Comparison of ENCODE assay signal across 19 mouse cellular contexts in genomic region chr10:41241080-41241479, GRCm38 (mm10).
DNase-seq lines count a peak whose midpoint lies in the region; ATAC-seq lines count a peak whose summit lies in the region.
"Had no signal": no experiment of that assay in that cellular context is flagged by ENCODE, and none has a peak within 500 bp of the region (broad histone marks: within the 10 kb centered on the region; RNA-seq: fewer than 3 reads in every experiment).

No protein-coding gene starts in this region.

- H3K36me3 ChIP-seq in heart, embryonic 12.5 days: peaks cover 31% of the 10 kb centered on the region
- peaks cover 13% of the 10 kb centered on the region; the same call in 1 of the 2 replicates for H3K36me3 ChIP-seq in liver, embryonic 12.5 days
- H3K36me3 ChIP-seq: embryonic facial prominence, embryonic 13.5 days; forebrain, embryonic 10.5 days; midbrain, embryonic 12.5 days had no signal

- H3K27ac ChIP-seq in heart, embryonic 12.5 days (ENCODE audit: poor library complexity, severe bottlenecking): peak overlapping the region; percentile 64
- H3K27ac ChIP-seq in liver, embryonic 12.5 days: peak overlapping the region; percentile 74
- H3K27ac ChIP-seq: embryonic facial prominence, embryonic 13.5 days; forebrain, embryonic 10.5 days; gastrocnemius, adult 2 months; midbrain, embryonic 12.5 days had no signal

- no peak overlapping the region for H3K4me2 ChIP-seq in heart, embryonic 12.5 days
- H3K4me2 ChIP-seq in liver, embryonic 12.5 days: no peak overlapping the region
- H3K4me2 ChIP-seq: embryonic facial prominence, embryonic 13.5 days; midbrain, embryonic 12.5 days had no signal

- no peaks in the 10 kb centered on the region for H3K27me3 ChIP-seq in heart, embryonic 12.5 days (replicated peaks)
- no peaks in the 10 kb centered on the region for H3K27me3 ChIP-seq in liver, embryonic 12.5 days (replicated peaks)
- H3K27me3 ChIP-seq: CH12.LX; embryonic facial prominence, embryonic 13.5 days; midbrain, embryonic 12.5 days had no signal

- DNase-seq in heart, adult 18-20 months: peak; percentile 32 to 49
- no peak for DNase-seq in heart, postnatal 25 days (ENCODE audit: low spot score)
- DNase-seq in embryo, embryonic 9.5 days (ENCODE audit: extremely low spot score): no peak
- DNase-seq in gastrocnemius, postnatal 36 days: no peak
- DNase-seq in layer of hippocampus, adult 11-12 months (ENCODE audit: low spot score): no peak
- DNase-seq: adrenal gland, adult 2 months; cerebellum, adult 11 months; cerebellum, postnatal 36 days; gastrocnemius, adult 2 months; kidney, adult 11 months; thymus, postnatal 4 days had no signal

- H3K9me3 ChIP-seq in heart, embryonic 12.5 days (replicated peaks): no peaks in the 10 kb centered on the region
- H3K9me3 ChIP-seq in liver, embryonic 12.5 days (replicated peaks): no peaks in the 10 kb centered on the region
- H3K9me3 ChIP-seq: embryonic facial prominence, embryonic 13.5 days; forebrain, embryonic 10.5 days; midbrain, embryonic 12.5 days had no signal

- intact Hi-C loops in heart, postnatal 25 days (cut with DNase I): no loop called here
- intact Hi-C loops in gastrocnemius, postnatal 36 days (cut with DNase I): no loop called here

- H3K4me1 ChIP-seq in heart, embryonic 12.5 days (replicated peaks): peaks cover 25% of the 10 kb centered on the region
- peaks cover 41% of the 10 kb centered on the region for H3K4me1 ChIP-seq in liver, embryonic 12.5 days
- H3K4me1 ChIP-seq: embryonic facial prominence, embryonic 13.5 days; forebrain, embryonic 10.5 days; midbrain, embryonic 12.5 days had no signal

- WGBS in heart, embryonic 12.5 days: 34% methylated on average over 7 of the region's 7 CpGs
- WGBS in liver, embryonic 12.5 days (ENCODE audit: insufficient replicate concordance): 64% methylated on average over 7 of the region's 7 CpGs

- H3K9ac ChIP-seq in heart, embryonic 12.5 days: no peak overlapping the region
- H3K9ac ChIP-seq in liver, embryonic 12.5 days: no peak overlapping the region
- H3K9ac ChIP-seq: embryonic facial prominence, embryonic 13.5 days; midbrain, embryonic 12.5 days had no signal

- H3K4me3 ChIP-seq in heart, embryonic 12.5 days: no peak overlapping the region
- H3K4me3 ChIP-seq in liver, embryonic 12.5 days: no peak overlapping the region
- H3K4me3 ChIP-seq: embryonic facial prominence, embryonic 13.5 days; forebrain, embryonic 10.5 days; gastrocnemius, adult 2 months; midbrain, embryonic 12.5 days had no signal

- ATAC-seq in erythroblast, adult 5-6 weeks (replicated peaks; ENCODE audit: low FRiP score, poor library complexity, severe bottlenecking): peak; percentile 67
- ATAC-seq in heart, embryonic 12.5 days (ENCODE audit: insufficient number of reproducible peaks, low FRiP score): no peak
- peak; percentile 69 for ATAC-seq in liver, embryonic 12.5 days
- ATAC-seq: hindbrain, embryonic 16.5 days had no signal

Comparison
In these comparisons a context has a peak if more than half of its experiments do, and no peak if none do; other contexts are left out.
1. DNase-seq: peak in heart, adult 18-20 months (2 of 2); none in heart, postnatal 25 days (single experiment), embryo, embryonic 9.5 days (single experiment), gastrocnemius, postnatal 36 days (0 of 2) and layer of hippocampus, adult 11-12 months (single experiment).